Mouse (Mus musculus) T-helper 17 cell (primary cell): ENCODE results near the gene Eif2b2.

Experiments
- in situ Hi-C, 2 experiments: fragments of 300-600 bp; cut with MboI, MseI; formaldehyde crosslinking; loops; 1 replicate in 1 of 2; 2 replicates in 1 of 2; pipeline ENCODE4 v1.15.1; 2025; ENCODE audit warnings: high pct_unique_total_duplicates in 2 of 2

Gene Eif2b2

DNA sequence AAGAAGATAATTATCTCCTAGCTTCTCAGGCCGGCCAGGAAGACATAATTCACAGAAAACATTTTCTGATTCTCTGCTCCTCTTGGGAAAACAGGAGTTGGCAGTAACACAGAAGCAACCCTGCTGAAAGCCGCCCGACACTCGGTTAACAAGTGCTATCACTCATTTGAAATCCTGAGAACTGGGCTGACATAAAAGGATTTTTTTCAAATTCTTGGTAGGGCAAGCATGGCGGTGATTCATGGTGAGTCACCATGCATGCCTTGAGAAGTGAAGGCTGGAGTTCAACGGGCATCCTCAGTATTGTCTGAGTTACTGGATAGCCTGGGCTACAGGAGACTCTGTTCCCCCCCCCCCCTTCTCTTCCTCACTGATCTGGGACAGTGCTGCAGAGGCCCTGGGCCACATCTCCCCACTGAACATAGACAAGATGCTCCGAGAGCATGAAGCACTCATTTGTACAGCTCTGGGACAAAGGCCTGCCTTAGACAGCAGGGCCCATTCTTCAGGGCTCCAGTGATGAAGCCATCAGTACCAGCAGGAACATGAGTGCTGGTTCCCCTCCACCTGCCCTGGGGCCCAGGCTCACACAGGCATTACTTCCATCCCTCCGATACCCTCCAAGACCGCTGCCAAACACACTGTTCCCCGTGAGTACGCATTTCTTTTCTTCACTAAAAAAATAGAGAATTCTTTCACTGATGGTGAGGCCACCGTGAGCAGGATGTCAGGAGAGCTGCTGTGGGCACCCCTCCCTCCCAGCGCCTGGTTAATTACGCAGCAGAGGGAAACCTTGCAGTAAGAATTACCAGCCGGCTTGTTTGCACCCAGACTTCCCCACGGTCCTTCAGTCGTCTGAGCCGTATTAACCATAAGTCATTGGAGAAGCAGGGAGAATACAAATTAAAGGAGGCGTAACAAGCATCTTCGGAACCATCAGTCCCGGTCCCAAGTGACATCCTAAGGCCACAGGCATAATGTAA, 14.4 kb downstream of the Eif2b2 start:
- in situ Hi-C loops = no loop called here

- in situ Hi-C loops = no loop called here
Measured at GRCm38 (mm10) chr12:85237553-85237952, 18.3 kb downstream of the Eif2b2 start.

GRCm38 (mm10) chr12:85252083-85252482, 32.8 kb downstream of the Eif2b2 start:
- in situ Hi-C loops = no loop called here

DNA sequence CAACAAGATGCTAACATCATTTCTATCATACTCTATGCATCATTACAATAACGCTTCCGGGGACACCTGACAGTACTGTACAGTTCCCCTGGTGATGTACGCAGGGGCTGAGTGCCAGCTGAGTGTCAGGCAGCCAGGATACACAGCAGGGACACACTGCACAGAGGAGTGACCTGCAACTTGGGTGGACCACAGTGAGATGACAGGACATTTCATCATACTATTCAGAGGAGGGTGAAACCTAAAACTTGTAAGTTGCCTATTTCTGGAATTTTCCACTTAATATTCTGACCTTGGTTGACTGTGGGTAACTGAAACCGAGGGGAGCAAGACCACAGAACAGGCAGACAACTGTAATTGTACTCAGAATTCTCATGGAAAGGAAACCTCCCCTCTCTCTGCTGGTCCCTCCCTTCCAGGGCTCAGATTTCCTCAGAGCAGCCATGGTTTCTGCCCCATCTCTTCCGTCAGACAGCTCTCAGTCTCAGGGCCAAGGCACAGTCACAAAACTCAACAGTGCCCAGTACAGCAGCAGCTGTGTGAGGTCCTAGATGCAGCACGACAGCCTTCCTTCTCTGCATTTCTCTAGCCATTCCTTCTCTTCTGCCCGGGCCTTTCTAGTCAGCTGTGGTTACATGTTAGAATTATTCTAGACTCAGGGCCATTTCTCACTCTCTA, 36.9 kb downstream of the Eif2b2 start:
- in situ Hi-C loops = no loop called here

- in situ Hi-C loops = no loop called here
Measured at GRCm38 (mm10) chr12:85257008-85257639, 37.8 kb downstream of the Eif2b2 start.

DNA sequence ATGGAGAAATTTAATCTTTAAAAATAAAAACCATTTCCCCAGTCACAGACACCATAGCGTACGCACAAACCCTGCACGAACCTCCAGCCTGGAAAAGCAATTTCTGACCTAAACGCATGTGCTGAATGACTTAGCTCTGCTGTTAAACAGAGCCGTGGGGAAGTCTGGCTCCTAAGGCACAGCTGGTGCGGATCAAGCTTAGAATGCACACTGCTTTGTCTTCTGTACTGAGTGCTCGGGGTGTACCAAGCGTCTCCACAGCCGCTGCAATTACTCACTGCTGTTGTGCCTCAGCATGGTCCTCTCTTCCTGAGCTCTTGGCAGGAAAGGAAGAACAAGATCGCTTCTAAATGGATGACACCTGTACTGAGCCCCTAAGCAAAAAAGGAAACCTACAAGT, 43.2 kb downstream of the Eif2b2 start:
- in situ Hi-C loops = no loop called here

DNA sequence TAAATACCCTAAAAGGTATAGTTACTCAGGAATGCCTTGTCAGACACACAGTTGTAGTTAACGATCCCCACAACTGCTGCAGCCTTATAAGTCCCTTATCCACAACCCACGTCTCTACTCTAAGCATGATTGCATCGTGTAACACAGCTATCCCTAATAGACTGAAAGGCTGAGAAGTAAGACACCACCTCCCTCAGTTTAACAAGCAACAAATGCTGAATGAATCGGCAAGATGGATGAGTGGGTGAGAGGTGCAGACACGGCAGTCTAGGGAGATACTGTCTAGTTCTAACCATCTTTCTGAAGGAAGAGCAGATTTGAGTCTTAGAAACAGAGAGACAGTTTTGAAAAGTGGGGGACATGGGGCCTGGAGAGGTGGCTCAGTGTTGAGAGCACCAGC, 43.9 kb downstream of the Eif2b2 start:
- in situ Hi-C loops = no loop called here

GRCm38 (mm10) chr12:85264531-85264930, 45.2 kb downstream of the Eif2b2 start:
- in situ Hi-C loops = no loop called here

DNA sequence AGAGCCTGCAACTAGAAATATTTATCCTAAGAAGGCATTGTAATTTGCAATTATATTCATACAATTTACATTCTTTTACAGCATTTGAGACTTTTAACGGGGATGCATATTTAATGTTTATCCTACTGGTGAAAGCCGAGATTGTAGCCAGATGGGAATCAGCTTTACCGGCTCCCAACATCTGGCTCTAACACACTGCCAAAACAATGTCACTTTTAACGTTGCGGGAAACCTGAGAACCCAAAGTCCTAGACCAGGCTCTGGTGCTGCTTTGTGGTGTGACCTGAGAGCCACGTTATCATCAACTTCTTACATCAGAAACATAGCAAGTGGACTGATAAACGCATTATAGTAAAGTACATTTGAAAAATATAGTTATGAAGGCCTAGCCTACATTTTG, 45.7 kb downstream of the Eif2b2 start:
- in situ Hi-C loops = no loop called here

GRCm38 (mm10) chr12:85266248-85266647, 47.0 kb downstream of the Eif2b2 start:
- in situ Hi-C loops = no loop called here

DNA sequence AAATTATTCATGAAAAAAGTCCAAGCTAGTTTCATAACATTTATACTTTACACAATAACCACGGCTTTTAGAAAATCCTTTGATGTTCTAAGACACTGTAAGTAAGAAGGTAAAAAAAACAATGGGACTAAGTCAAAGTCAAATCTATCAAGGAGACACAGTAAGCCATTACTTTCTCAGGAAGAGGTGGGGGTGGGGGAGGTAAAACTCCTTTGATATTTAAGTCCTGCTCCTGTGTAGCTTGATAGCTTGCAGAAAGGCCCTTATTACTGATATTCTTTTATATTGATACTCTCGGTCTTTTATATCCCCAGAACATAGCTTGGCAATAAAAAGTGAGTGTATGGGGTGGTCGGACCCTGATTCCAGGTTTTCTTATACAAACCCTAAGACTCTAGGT, 50.5 kb downstream of the Eif2b2 start:
- in situ Hi-C loops = no loop called here

DNA sequence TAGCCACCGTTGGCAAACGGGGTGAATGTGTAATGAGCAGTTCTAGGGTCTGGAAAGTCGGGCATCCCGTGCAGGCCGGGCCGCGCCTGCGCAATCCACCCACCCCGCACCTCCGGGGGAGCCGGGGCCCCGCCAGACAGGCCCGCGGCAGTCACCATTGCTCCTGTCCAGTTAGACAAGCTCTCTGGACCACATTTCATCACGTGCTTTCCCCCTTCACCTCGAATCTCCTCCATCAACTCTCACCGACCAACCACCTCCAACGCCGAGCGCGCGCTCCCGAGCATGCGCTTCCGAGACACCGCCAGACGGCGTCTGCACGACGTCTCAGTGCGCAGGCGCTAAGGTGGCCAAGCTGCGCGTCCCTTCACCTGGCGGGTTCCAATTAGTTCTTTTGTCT, 51.0 kb downstream of the Eif2b2 start, which contains the start of gene Mlh3:
Mlh3 (minus strand) TSS at position 281 of the 400 bp plus-strand sequence.
- in situ Hi-C loops = no loop called here

GRCm38 (mm10) chr12:85271132-85271842, 52.0 kb downstream of the Eif2b2 start:
- in situ Hi-C loops = no loop called here

DNA sequence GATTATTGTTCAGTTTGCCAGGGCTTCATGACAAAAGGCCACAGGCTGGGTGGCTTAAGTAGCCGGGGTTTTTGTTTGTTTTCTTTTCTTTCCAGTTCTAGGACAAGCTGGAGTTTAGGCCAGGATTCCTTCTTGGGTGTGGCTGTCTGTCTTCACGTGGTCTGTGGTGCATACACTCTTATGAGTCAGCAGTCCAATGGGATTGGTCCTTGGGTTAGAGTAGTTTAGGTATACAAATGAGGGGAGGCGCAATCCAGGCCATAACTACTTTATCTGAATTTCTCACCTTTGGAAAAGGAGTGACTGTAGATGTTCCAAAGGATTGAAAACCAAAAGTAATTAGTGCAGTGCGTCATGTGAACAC, 52.5 kb downstream of the Eif2b2 start:
- in situ Hi-C loops = no loop called here

DNA sequence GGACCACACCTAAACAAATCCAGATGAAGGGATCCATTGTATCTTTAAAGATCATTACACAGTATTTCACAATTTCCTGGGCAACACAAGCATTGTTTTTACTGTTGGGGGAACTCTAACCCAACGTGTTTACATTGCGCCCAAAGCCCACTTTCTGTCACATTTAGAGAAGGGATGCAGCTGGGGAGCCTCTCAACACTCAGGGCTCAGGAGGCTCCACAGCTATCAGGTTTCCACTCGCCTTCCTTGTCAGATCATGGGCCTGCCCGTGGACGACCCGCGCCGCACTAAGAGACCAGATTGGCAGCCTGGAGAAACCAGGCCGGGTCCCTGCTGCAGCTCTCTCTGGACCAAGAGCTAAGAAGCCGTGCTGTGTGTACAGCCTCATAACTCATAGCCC, 54.2 kb downstream of the Eif2b2 start:
- in situ Hi-C loops = no loop called here
